Mouse (Mus musculus) lung, postnatal 0 days (tissue): ENCODE results near the gene Shisal2b. TPM values are rescaled to one million over a fixed set of nuclear protein-coding genes. Genes with fewer than 3 reads are reported as not detected.

Source experiments
- ATAC-seq: fragments of 200-750 bp; cut with Nextera tagmentation; 2 replicates; pipeline ENCODE4 v1.8.0; 2017; ENCODE audit warnings: moderate library complexity
- DNase-seq: peaks from one replicate; pipeline ENCODE4 v3.0.0-alpha.2; 2016; ENCODE audit warnings: low spot score
- H3K27ac ChIP-seq: fragments of 300-500 bp; sonication (generic); 2 replicates; pipeline ENCODE4 v1.5.1; 2014; ENCODE audit warnings: antibody characterized with exemption, mild to moderate bottlenecking, low read length, mixed read lengths
- H3K27me3 ChIP-seq: fragments of 300-500 bp; sonication (generic); replicated peaks from 2 replicates; pipeline ENCODE4 v1.6.1; 2014; ENCODE audit warnings: low read length, mixed read lengths; ENCODE audit not compliant: insufficient read depth
- H3K36me3 ChIP-seq: fragments of 300-500 bp; sonication (generic); 2 replicates; pipeline ENCODE4 v1.6.1; 2014; ENCODE audit warnings: low read length, mixed read lengths; ENCODE audit not compliant: insufficient read depth
- H3K4me1 ChIP-seq: fragments of 300-500 bp; sonication (generic); 2 replicates; pipeline ENCODE4 v1.6.1; 2014; ENCODE audit warnings: antibody characterized with exemption, low read depth, low read length, mixed read lengths; ENCODE audit not compliant: insufficient read depth
- H3K4me2 ChIP-seq: fragments of 300-500 bp; sonication (generic); replicated peaks from 2 replicates; pipeline ENCODE4 v1.6.1; 2014; ENCODE audit warnings: low read depth, mild to moderate bottlenecking, low read length, moderate library complexity, mixed read lengths
- H3K4me3 ChIP-seq: fragments of 300-500 bp; sonication (generic); 2 replicates; pipeline ENCODE4 v1.5.1; 2014; ENCODE audit warnings: low read depth, low read length
- H3K9ac ChIP-seq: fragments of 300-500 bp; sonication (generic); replicated peaks from 2 replicates; pipeline ENCODE4 v1.6.1; 2014; ENCODE audit warnings: low read depth, mild to moderate bottlenecking
- H3K9me3 ChIP-seq: fragments of 300-500 bp; sonication (generic); 2 replicates; pipeline ENCODE4 v1.6.1; 2016; ENCODE audit warnings: low read length, mixed read lengths
- CTCF ChIP-seq: IDR thresholded peaks from 2 replicates; pipeline ENCODE4 v1.5.1; 2016; ENCODE audit warnings: antibody characterized with exemption, mild to moderate bottlenecking
- EP300 ChIP-seq: IDR thresholded peaks from 2 replicates; pipeline ENCODE4 v1.6.1; 2016; ENCODE audit warnings: antibody characterized with exemption, mild to moderate bottlenecking, control low read depth
- WGBS: fragments of 180-500 bp; shearing (Covaris S2); extraction: QIAGEN DNeasy Blood & Tissue Kit; methylation state at CpG from one replicate; pipeline ENCODE4 v1.1.7; 2014; 5-methylcytosine and 5-hydroxymethylcytosine counted together
- polyA plus RNA-seq: library from polyadenylated mRNA; unstranded; fragments of >200 nt; fragmentation: Nextera tagmentation; extraction: Ambion mirVana; gene quantifications from 2 replicates; pipeline ENCODE4 v1.2.1, GENCODE M21; 2015

The Shisal2b gene
- polyA plus RNA-seq, 1 experiment from 2014 or later, result not detected

DNA sequence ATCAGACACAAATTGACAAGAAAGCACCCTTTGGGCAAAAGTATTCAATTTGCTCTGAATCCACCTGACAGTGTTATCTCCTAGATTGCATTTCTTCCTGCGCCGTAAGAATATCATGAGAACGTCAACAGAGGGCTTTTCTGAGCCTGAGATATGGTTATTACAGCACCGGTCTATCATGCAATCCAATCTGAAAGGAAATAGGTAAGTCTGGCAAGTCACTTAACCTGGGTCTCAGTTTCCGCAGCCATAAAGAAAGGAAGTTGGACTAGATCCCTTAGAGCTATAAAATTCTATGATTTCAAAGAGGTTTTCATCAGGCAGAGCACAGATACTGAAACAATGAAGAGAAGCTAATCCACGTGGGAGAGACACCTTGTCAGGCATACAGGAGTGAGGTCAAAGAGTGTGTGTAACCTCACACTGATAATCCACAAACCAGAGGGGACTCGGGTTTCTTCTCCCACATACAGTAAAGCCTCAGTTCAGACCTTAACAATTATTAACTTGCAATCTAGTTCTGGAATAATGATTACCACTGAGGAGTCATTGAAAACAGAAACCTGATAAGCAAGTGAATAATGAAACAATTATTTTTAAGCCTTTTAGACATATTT is 64.0 kb downstream of the Shisal2b start:
- H3K4me2 ChIP-seq, result no peak overlapping the region
- H3K27me3 ChIP-seq, result no peaks in the 10 kb centered on the region
- peaks cover 5% of the 10 kb centered on the region; the same call in 1 of the 2 replicates for H3K36me3 ChIP-seq
- TF ChIP-seq CTCF, result no peak
- TF ChIP-seq EP300, result no peak
- H3K27ac ChIP-seq, result no peak overlapping the region
- no peak overlapping the region for H3K9ac ChIP-seq
- H3K4me3 ChIP-seq, result no peak overlapping the region
- H3K4me1 ChIP-seq, result no peaks in the 10 kb centered on the region
- no peak for ATAC-seq
- WGBS, result 78% methylated on average over 7 of the region's 7 CpGs
- DNase-seq, result no peak
- H3K9me3 ChIP-seq, result no peaks in the 10 kb centered on the region

GRCm38 (mm10) chr13:104799067-104799466 is 64.6 kb downstream of the Shisal2b start:
- DNase-seq (no peak), ATAC-seq (no peak)
- no peak overlapping the region for H3K27ac ChIP-seq
- H3K4me3 ChIP-seq, result no peak overlapping the region
- TF ChIP-seq CTCF, result no peak
- no peak for TF ChIP-seq EP300
- H3K9ac ChIP-seq, result no peak overlapping the region
- H3K4me1 ChIP-seq, result no peaks in the 10 kb centered on the region
- H3K9me3 ChIP-seq, result no peaks in the 10 kb centered on the region
- H3K27me3 ChIP-seq, result no peaks in the 10 kb centered on the region
- H3K4me2 ChIP-seq, result no peak overlapping the region
- 91% methylated on average over 8 of the region's 8 CpGs for WGBS
- peaks cover 5% of the 10 kb centered on the region; the same call in 1 of the 2 replicates for H3K36me3 ChIP-seq

Other genes starting within 250 kb of the Shisal2b start
- 14.8 and 14.9 TPM in 2 replicates for gene Srek1ip1, start 71.4 kb downstream of the Shisal2b start, polyA plus RNA-seq
- gene Cwc27, start 46.8 kb downstream of the Shisal2b start, polyA plus RNA-seq, result 12.9 and 15.0 TPM in 2 replicates
- gene Rgs7bp, start 191.0 kb upstream of the Shisal2b start, polyA plus RNA-seq, result 1.0 TPM in 2 replicates
- gene 4933425L06Rik, start 218.2 kb upstream of the Shisal2b start, polyA plus RNA-seq, result not detected in 2 replicates